14 mouse cellular contexts compared by ENCODE assay signal in the genomic region with DNA sequence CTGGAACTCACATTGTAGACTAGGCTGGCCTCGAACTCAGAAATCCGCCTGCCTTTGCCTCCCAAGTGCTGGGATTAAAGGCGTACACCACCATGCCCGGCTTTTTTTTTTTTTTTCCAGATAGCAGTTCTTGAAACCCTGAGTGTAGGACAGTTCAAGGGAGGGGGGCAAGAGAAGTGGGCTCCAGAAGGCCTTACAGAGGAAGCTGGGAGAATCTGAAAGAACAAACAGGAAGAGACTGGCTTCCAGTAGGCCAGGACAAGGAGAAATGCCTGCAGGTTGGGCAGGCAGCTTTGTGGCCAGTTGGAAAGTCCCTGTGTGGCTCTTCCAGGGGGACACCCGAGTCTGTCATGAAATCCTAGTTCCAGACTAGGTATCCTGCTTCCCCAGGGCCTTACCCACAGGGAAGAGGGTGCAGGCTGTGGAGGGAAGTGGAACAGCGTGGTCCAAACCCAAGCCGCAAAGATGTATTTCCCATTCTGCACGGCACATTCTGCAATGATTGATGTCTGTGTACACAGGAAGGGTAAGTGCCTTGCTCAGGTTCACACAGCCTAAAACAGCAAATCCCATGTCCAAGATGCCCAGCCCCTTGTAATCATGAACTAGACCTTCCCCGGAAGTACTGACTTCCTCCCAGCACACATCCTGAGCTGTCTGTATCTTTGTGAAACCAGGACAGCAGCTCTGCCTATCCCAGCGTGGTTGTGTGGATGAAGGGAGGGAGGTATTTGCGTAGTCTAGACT. TPM values are rescaled to one million over a fixed set of nuclear protein-coding genes. Genes with fewer than 3 reads are reported as not detected.
A peak's percentile ranks its signal among the peaks of the same experiment; 100 is the strongest.
DNase-seq lines count a peak whose midpoint lies in the region; ATAC-seq lines count a peak whose summit lies in the region.
"Had no signal": no experiment of that assay in that cellular context is flagged by ENCODE, and none has a peak within 500 bp of the region (broad histone marks: within the 10 kb centered on the region; RNA-seq: fewer than 3 reads in every experiment).

No protein-coding gene starts in this region.

- 68% methylated on average over 11 of the region's 11 CpGs for WGBS in heart, embryonic 13.5 days
- WGBS in liver, embryonic 15.5 days (ENCODE audit: insufficient replicate concordance) = 28% methylated on average over 11 of the region's 11 CpGs
- 86% methylated on average over 11 of the region's 11 CpGs for WGBS in hindbrain, embryonic 12.5 days

- H3K27me3 ChIP-seq in heart, embryonic 13.5 days (replicated peaks) = 0 out of 2 replicates have a peak, but pooled peaks cover 12% of the 10 kb centered on the region
- peaks cover 10% of the 10 kb centered on the region; the same call in 1 of the 2 replicates for H3K27me3 ChIP-seq in liver, embryonic 15.5 days
- H3K27me3 ChIP-seq in hindbrain, embryonic 12.5 days = no peaks in the 10 kb centered on the region
- H3K27me3 ChIP-seq: CH12.LX had no signal

- peak overlapping the region; percentile 69 for H3K27ac ChIP-seq in heart, embryonic 13.5 days (replicated peaks)
- peak overlapping the region; percentile 39; the same call in 1 of the 2 replicates for H3K27ac ChIP-seq in liver, embryonic 15.5 days (replicated peaks)
- H3K27ac ChIP-seq in hindbrain, embryonic 12.5 days = no peak overlapping the region
- H3K27ac ChIP-seq: midbrain, embryonic 12.5 days had no signal

- no peak overlapping the region for H3K9ac ChIP-seq in heart, embryonic 13.5 days
- H3K9ac ChIP-seq in liver, embryonic 15.5 days = no peak overlapping the region
- no peak overlapping the region for H3K9ac ChIP-seq in hindbrain, embryonic 12.5 days
- H3K9ac ChIP-seq: midbrain, embryonic 12.5 days had no signal

- H3K4me2 ChIP-seq in heart, embryonic 13.5 days = no peak overlapping the region
- no peak overlapping the region for H3K4me2 ChIP-seq in liver, embryonic 15.5 days
- no peak overlapping the region for H3K4me2 ChIP-seq in hindbrain, embryonic 12.5 days (replicated peaks)

- no peaks in the 10 kb centered on the region for H3K36me3 ChIP-seq in heart, embryonic 13.5 days
- no peaks in the 10 kb centered on the region for H3K36me3 ChIP-seq in liver, embryonic 15.5 days (replicated peaks)
- no peaks in the 10 kb centered on the region for H3K36me3 ChIP-seq in hindbrain, embryonic 12.5 days
- H3K36me3 ChIP-seq: midbrain, embryonic 12.5 days had no signal

- no peaks in the 10 kb centered on the region for H3K9me3 ChIP-seq in heart, embryonic 13.5 days
- H3K9me3 ChIP-seq in liver, embryonic 15.5 days (replicated peaks) = no peaks in the 10 kb centered on the region
- no peaks in the 10 kb centered on the region for H3K9me3 ChIP-seq in hindbrain, embryonic 12.5 days (replicated peaks)
- H3K9me3 ChIP-seq: midbrain, embryonic 12.5 days had no signal

- no peak overlapping the region for H3K4me3 ChIP-seq in heart, embryonic 13.5 days
- no peak overlapping the region for H3K4me3 ChIP-seq in liver, embryonic 15.5 days (replicated peaks)
- no peak overlapping the region for H3K4me3 ChIP-seq in hindbrain, embryonic 12.5 days
- H3K4me3 ChIP-seq: erythroblast, embryonic 14.5 days had no signal

- ATAC-seq in heart, embryonic 13.5 days (ENCODE audit: extremely low read depth, insufficient number of reproducible peaks, low FRiP score, low TSS enrichment) = no peak
- ATAC-seq in liver, embryonic 15.5 days (ENCODE audit: insufficient read depth) = peak; percentile 48
- ATAC-seq in megakaryocyte progenitor cell, adult 5-6 weeks (replicated peaks; ENCODE audit: poor library complexity) = peak; percentile 18; the same call in 1 of the 2 replicates
- ATAC-seq in activated CD4-positive, CD25-positive, alpha-beta regulatory T cell, adult 4 months = no peak
- ATAC-seq in hindbrain, embryonic 12.5 days (ENCODE audit: low FRiP score) = no peak
- ATAC-seq in frontal cortex, adult (ENCODE audit: low TSS enrichment) = no peak

- DNase-seq in heart, adult 11 months = no peak
- DNase-seq in kidney, adult 18-20 months = peak; percentile 40
- DNase-seq: cerebellum, adult 18-20 months; gastrocnemius, postnatal 25 days; layer of hippocampus, adult 9-11 months had no signal

- H3K4me1 ChIP-seq in heart, embryonic 13.5 days = peaks cover 7% of the 10 kb centered on the region; the same call in 1 of the 2 replicates
- peaks cover 22% of the 10 kb centered on the region for H3K4me1 ChIP-seq in liver, embryonic 15.5 days (replicated peaks)
- 0 out of 2 replicates have a peak, but pooled peaks cover 3% of the 10 kb centered on the region for H3K4me1 ChIP-seq in hindbrain, embryonic 12.5 days
- H3K4me1 ChIP-seq: midbrain, embryonic 12.5 days had no signal

RNA-seq across cellular contexts. Expression of gene Ap1b1, which starts 12.1 kb away (rescaled TPM):
- 41.2 and 42.6 TPM in 2 replicates for polyA plus RNA-seq in heart, embryonic 13.5 days (2015; fragmentation: Nextera tagmentation; extraction: Ambion mirVana)
- polyA plus RNA-seq in liver, embryonic 15.5 days (2015; fragmentation: Nextera tagmentation; extraction: Ambion mirVana) = 76.7 and 81.9 TPM in 2 replicates
- 29.3 and 36.5 TPM in 2 replicates for total RNA-seq in megakaryocyte progenitor cell, adult 5-6 weeks (2015)
- 39.2 and 41.6 TPM in 2 replicates for total RNA-seq in megakaryocyte progenitor cell, adult 5-6 weeks (2017)
- polyA plus RNA-seq in activated CD4-positive, CD25-positive, alpha-beta regulatory T cell, adult 4 months (2017; shearing (Covaris generic)) = 10 to 100 TPM; 51.9 to 60.4 TPM
- polyA plus RNA-seq in hindbrain, embryonic 12.5 days (2016; fragmentation: Nextera tagmentation; extraction: Ambion mirVana) = 76.4 and 83.3 TPM in 2 replicates

RNA-seq across cellular contexts. Expression of gene Nefh, which starts 26.7 kb away (rescaled TPM):
- 0.39 and 0.50 TPM in 2 replicates for polyA plus RNA-seq in heart, embryonic 13.5 days (2015; fragmentation: Nextera tagmentation; extraction: Ambion mirVana)
- polyA plus RNA-seq in liver, embryonic 15.5 days (2015; fragmentation: Nextera tagmentation; extraction: Ambion mirVana) = 0.07 and 0.10 TPM in 2 replicates
- total RNA-seq in megakaryocyte progenitor cell, adult 5-6 weeks (2015) = 4.6 and 8.0 TPM in 2 replicates
- 3.5 and 6.0 TPM in 2 replicates for total RNA-seq in megakaryocyte progenitor cell, adult 5-6 weeks (2017)
- polyA plus RNA-seq in activated CD4-positive, CD25-positive, alpha-beta regulatory T cell, adult 4 months (2017; shearing (Covaris generic)) = 1 to 10 TPM; 6.5 to 9.2 TPM
- 1.4 and 1.5 TPM in 2 replicates for polyA plus RNA-seq in hindbrain, embryonic 12.5 days (2016; fragmentation: Nextera tagmentation; extraction: Ambion mirVana)
- total RNA-seq: CH12.LX; gastrocnemius, postnatal 25 days had no signal

Comparison
In these comparisons a context has a peak if more than half of its experiments do, and no peak if none do; other contexts are left out.
1. ATAC-seq: peak in liver, embryonic 15.5 days (single experiment) and megakaryocyte progenitor cell, adult 5-6 weeks (single experiment); none in heart, embryonic 13.5 days (single experiment), activated CD4-positive, CD25-positive, alpha-beta regulatory T cell, adult 4 months (single experiment), hindbrain, embryonic 12.5 days (single experiment) and frontal cortex, adult (single experiment).